Mouse (Mus musculus) ES-Bruce4 (cell line): ENCODE measurements around the gene Fam155a.

Experiments used
- EP300 ChIP-seq: IDR thresholded peaks from 2 replicates; pipeline ENCODE4 v1.6.1; 2011; ENCODE audit warnings: low read depth, low read length; ENCODE audit not compliant: insufficient read depth
- POLR2A ChIP-seq: IDR thresholded peaks from one replicate; pipeline ENCODE4 v1.8.1; 2011; ENCODE audit warnings: low read length; ENCODE audit not compliant: insufficient read depth

DNA sequence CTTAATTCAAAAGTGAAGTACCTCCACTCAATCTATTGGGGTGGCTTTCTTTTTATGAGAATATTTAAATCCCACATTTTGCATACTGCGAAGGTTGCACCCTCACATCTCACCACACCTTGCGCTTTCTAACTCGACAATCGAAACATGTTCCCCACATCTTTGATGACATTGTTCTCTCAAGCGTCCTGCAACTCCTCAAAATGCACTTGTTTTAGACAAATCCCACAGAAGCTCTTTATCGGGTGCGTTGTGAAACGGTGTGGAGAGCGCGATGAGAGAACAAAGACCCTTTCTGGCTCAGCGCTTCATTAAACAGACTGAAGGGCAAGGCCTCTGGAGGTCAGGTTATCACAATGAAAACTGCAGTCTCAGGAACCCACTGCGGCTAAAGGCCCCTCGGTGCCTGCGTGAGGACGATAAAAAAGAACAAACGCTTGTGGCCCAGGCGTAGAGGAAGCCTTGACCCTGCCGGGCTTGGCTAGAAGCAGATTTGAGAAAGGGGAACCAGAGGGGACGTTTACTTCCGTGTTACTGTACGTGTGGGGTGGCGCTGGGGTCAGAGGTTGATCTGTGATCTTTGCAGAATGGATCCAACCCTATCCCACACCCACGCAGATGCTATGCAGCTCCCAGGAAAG is 613.7 kb downstream of the Fam155a start:
- TF ChIP-seq POLR2A (no peak), EP300 (no peak)
